Mouse (Mus musculus) embryonic stem cell, embryonic (primary cell): ENCODE measurements at regions not wholly inside any gene's neighbourhood (a gene's known extent, or its start where the extent isn't known, plus 50 kb on each side); places are given as distances from the start of the nearest gene placed in this dataset.

Experiments used
- CTCF ChIA-PET, 4 experiments: fragments of 300-600 bp in 2 of 4; fragments of 350-600 bp in 2 of 4; sonication (Branson Sonifier 250); formaldehyde crosslinking; loops; one replicate each; lab custom pipeline; 2022; ENCODE audit warnings: inconsistent platforms in 2 of 4; lab: Charles Lee
- POLR2A ChIA-PET, 4 experiments: fragments of 300-600 bp in 2 of 4; fragments of 350-600 bp in 2 of 4; sonication (Branson Sonifier 250); formaldehyde crosslinking; loops; one replicate each; lab custom pipeline; 2022; ENCODE audit warnings: antibody characterized with exemption in 4 of 4, inconsistent platforms in 1 of 4; lab: Charles Lee

GRCm38 (mm10) chr5:126723304-126724295 lies 518.0 kb upstream of the Tmem132c start:
- CTCF ChIA-PET: no interaction called here
- POLR2A ChIA-PET: no interaction called here

GRCm38 (mm10) chr5:126724329-126724728 lies 517.3 kb upstream of the Tmem132c start:
- ChIA-PET POLR2A (interaction anchor here in 1 of 4 experiments (0.6 kb wide), 1 partner anchor 672 kb away, joined by 3 read pairs; no protein-coding TSS in a partner anchor), CTCF (no interaction called here)

- ChIA-PET POLR2A (no interaction called here), CTCF (interaction anchor here (0.6 to 1.2 kb wide), 11 partner anchors 9 to 870 kb away, joined by 3 to 8 read pairs (median 4); no protein-coding TSS in a partner anchor)
Measured at GRCm38 (mm10) chr5:126733470-126733869, 508.1 kb upstream of the Tmem132c start.

- CTCF ChIA-PET: interaction anchor here in 1 of 4 experiments (0.6 to 1.0 kb wide), 2 partner anchors 15 to 343 kb away, joined by 3 read pairs; no protein-coding TSS in a partner anchor
- POLR2A ChIA-PET: no interaction called here
Measured at GRCm38 (mm10) chr5:126735733-126736132, 505.9 kb upstream of the Tmem132c start.

- ChIA-PET POLR2A (no interaction called here), CTCF (interaction anchor here in 1 of 4 experiments (1.4 kb wide), 1 partner anchor 134 kb away, joined by 5 read pairs; no protein-coding TSS in a partner anchor)
Measured at GRCm38 (mm10) chr5:126737681-126738080, 503.9 kb upstream of the Tmem132c start.

GRCm38 (mm10) chr5:126740861-126741410 lies 500.7 kb upstream of the Tmem132c start:
- CTCF ChIA-PET: no interaction called here
- POLR2A ChIA-PET: no interaction called here

- ChIA-PET CTCF (interaction anchor here in 2 of 4 experiments (0.7 to 1.3 kb wide), 4 partner anchors 10 to 503 kb away, joined by 3 to 4 read pairs (median 4); no protein-coding TSS in a partner anchor), POLR2A (interaction anchor here in 1 of 4 experiments (1.8 kb wide), 1 partner anchor 10 kb away, joined by 5 read pairs; no protein-coding TSS in a partner anchor)
Measured at GRCm38 (mm10) chr5:126755107-126755506, 486.5 kb upstream of the Tmem132c start.

- CTCF ChIA-PET: interaction anchor here in 1 of 4 experiments (0.8 to 0.9 kb wide), 2 partner anchors 10 to 31 kb away, joined by 3 to 4 read pairs; no protein-coding TSS in a partner anchor
- POLR2A ChIA-PET: interaction anchor here in 1 of 4 experiments (1.0 kb wide), 1 partner anchor 11 kb away, joined by 5 read pairs; no protein-coding TSS in a partner anchor
Measured at GRCm38 (mm10) chr5:126765037-126765707, 476.4 kb upstream of the Tmem132c start.

GRCm38 (mm10) chr5:126769031-126769430 lies 472.6 kb upstream of the Tmem132c start:
- POLR2A ChIA-PET: interaction anchor here in 1 of 4 experiments (0.6 to 1.6 kb wide), 2 partner anchors 10 to 194 kb away, joined by 3 read pairs; no protein-coding TSS in a partner anchor
- CTCF ChIA-PET: interaction anchor here in 1 of 4 experiments (1.1 kb wide), 1 partner anchor 14 kb away, joined by 3 read pairs; no protein-coding TSS in a partner anchor

GRCm38 (mm10) chr5:126787706-126788610 lies 453.6 kb upstream of the Tmem132c start:
- ChIA-PET POLR2A (interaction anchor here in 1 of 4 experiments (1.4 kb wide), 1 partner anchor 14 kb away, joined by 6 read pairs; no protein-coding TSS in a partner anchor), CTCF (no interaction called here)

- ChIA-PET CTCF (no interaction called here), POLR2A (no interaction called here)
Measured at GRCm38 (mm10) chr5:126799698-126800279, 441.8 kb upstream of the Tmem132c start.

GRCm38 (mm10) chr5:126806656-126807055 lies 435.0 kb upstream of the Tmem132c start:
- POLR2A ChIA-PET: no interaction called here
- CTCF ChIA-PET: no interaction called here

GRCm38 (mm10) chr5:126816069-126816468 lies 425.5 kb upstream of the Tmem132c start:
- ChIA-PET POLR2A (no interaction called here), CTCF (no interaction called here)

- POLR2A ChIA-PET: interaction anchor here in 1 of 4 experiments (0.6 kb wide), 1 partner anchor 135 kb away, joined by 3 read pairs; no protein-coding TSS in a partner anchor
- CTCF ChIA-PET: no interaction called here
Measured at GRCm38 (mm10) chr5:126835440-126835839, 406.2 kb upstream of the Tmem132c start.

GRCm38 (mm10) chr5:126842606-126843005 lies 399.0 kb upstream of the Tmem132c start:
- ChIA-PET POLR2A (no interaction called here), CTCF (no interaction called here)

GRCm38 (mm10) chr5:126862078-126862477 lies 379.5 kb upstream of the Tmem132c start:
- ChIA-PET POLR2A (no interaction called here), CTCF (interaction anchor here in 1 of 4 experiments (1.0 kb wide), 1 partner anchor 90 kb away, joined by 3 read pairs; no protein-coding TSS in a partner anchor)

GRCm38 (mm10) chr5:126875842-126876241 lies 365.8 kb upstream of the Tmem132c start:
- POLR2A ChIA-PET: interaction anchor here in 1 of 4 experiments (0.5 kb wide), 1 partner anchor 460 kb away, joined by 4 read pairs; no protein-coding TSS in a partner anchor
- CTCF ChIA-PET: no interaction called here
